Mouse (Mus musculus) v-Abl transformed pro-B cells (cell line): ENCODE data around the gene Hist1h3i.
"Not testable (repeated sequence)": the region's sequence is repeated elsewhere in the genome, so short reads cannot be mapped to it uniquely, and the experiment has no call there.

Experiments
- in situ Hi-C, 2 experiments: fragments of 400-800 bp; cut with MboI; formaldehyde crosslinking; loops; one replicate each; pipeline ENCODE4 v1.15.1; 2025; ENCODE audit not compliant: unreplicated experiment in 2 of 2

The Hist1h3i gene

DNA sequence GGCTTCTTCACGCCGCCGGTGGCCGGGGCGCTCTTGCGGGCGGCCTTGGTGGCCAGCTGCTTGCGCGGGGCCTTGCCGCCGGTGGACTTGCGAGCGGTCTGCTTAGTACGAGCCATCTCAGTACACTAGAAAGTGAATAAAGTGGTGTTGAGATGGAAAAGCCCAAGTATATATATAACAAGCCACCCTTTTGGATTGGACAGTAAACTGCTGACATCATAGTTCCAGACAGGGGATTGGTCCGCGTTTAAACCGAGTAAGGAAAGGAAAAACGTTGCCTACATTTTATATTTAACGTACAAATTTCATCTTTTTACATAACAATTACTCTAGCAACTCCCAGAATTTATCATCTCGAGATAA is at the start of gene Hist1h3i:
Gene Hist1h3i, minus strand, starts transcription at position 116 of the 363 bp plus-strand sequence.
- in situ Hi-C loops: loop anchor here (10.0 to 25.0 kb wide), 4 partner anchors 48 to 1979 kb away; partner anchors contain the start of genes Hist1h1a (in 1 of the 2), Hist1h2ab (in 1 of the 2), Hist1h2ai (in 1 of the 2) and Hist1h2bl (in 1 of the 2)

DNA sequence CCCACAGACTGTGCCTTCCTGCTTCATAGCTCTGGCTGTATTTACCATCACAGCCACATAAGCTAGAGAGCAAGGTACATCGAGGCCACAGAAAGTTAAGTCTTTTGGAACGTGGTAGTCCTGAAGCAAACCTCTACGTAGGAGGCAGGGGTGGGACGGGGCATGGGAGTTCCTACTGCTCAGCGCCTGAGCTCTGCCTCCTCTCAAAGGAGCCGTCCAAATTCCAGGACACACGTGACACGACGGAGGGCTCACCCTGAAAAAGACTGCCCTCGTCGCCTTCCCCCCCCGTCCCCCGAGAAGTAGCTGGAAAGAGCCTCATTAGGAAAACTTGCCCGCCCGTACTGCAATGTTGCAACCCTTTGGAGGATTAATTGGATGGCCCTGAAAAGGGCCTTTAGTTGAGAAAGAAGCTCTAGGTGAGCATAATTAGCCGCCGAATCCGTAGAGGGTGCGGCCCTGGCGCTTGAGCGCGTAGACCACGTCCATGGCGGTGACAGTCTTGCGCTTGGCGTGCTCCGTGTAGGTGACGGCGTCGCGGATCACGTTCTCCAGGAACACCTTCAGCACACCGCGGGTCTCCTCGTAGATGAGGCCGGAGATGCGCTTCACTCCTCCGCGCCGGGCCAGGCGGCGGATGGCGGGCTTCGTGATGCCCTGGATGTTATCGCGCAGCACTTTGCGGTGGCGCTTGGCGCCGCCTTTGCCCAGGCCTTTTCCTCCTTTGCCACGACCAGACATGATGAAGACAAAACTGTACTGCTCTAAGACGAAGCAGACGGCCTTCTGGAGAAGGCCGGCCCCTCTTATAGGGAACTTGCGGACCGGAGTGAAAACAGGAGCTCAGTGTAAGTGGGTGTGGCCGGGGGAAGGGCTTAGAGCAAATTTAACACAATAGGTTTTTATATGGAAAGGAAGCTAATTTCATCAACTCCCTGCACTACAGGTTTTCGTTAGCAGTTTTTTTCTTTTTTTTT is 48.5 kb upstream of the Hist1h3i start, which contains the start of gene Hist1h4n:
Gene Hist1h4n, minus strand, starts transcription at position 779 of the 977 bp plus-strand sequence.
- in situ Hi-C loops: not testable (repeated sequence)

DNA sequence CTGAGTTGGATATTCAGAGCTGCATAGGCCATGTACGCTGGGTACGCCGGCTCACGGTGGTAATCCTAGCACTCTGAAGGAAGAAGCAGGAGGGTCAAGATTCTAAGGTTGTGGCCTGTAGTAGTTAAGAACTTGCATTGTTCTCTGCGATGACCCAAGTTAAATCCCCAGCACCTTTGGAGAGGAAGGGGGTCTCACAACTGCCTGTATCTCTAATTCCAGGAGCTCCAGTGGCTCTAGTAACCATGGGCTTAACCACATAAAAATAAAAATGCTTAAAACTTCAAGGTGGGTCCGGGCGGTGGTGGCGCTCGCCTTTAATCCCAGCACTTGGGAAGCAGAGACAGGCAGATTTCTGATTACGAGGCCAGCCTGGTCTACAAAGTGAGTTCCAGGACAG is 47.2 kb upstream of the Hist1h3i start:
- in situ Hi-C loops: no loop called here

DNA sequence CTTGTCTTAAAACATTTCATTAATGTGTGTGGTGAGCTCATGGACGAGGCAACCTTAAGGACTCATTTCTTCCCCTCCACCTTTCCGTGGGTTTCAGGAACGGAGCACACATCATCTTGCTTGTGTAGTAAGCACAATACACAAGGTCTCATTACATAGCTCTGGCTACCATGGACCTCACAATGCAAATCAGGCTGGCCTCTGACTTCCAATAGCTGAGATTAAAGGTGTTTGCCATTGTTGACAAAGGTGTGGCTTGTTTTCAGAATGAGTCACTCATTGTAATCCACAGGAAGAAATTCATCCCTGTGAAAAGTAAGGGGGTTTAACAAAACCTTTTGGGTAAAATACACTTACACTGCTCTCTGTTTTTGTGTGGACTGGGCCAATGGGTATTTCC is 45.3 kb upstream of the Hist1h3i start:
- in situ Hi-C loops: loop anchor here in 1 of 2 experiments (10.0 kb wide), 3 partner anchors 206 to 1856 kb away; partner anchors contain the start of genes Hist1h1e, Hist1h2ac, Hist1h2ah and Hist1h2bc

DNA sequence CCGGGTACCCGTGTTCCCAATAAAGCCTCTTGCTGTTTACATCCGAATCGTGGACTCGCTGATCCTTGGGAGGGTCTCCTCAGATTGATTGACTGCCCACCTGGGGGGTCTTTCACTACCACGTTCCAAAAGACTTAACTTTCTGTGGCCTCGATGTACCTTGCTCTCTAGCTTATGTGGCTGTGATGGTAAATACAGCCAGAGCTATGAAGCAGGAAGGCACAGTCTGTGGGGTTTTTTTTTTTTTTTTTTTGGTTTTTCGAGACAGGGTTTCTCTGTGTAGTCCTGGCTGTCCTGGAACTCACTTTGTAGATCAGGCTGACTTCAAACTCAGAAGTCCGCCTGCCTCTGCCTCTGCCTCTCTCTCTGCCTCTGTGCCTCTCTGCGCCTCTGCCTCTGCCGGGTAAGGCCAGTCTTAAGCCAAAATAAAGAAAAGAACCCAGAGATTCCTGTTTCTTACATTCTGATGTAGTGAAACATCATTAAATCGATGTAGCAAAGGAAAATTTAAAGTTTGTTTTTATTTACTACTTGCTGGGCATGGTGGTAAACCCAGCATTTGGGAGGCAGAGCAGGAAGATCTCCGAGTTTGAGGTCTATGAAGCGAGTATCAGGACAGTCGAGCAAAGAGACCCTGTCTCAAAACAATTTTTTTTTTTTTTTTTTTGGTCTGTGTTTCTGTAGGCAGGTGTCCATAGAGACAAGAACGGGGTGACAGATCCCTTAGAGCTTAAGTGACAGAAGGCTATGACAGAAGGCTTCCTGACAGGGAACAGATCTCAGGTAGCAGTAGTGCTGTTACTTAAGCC is 37.1 kb upstream of the Hist1h3i start:
- in situ Hi-C loops: loop anchor here in 1 of 2 experiments (10.0 kb wide), 3 partner anchors 215 to 1865 kb away; partner anchors contain the start of genes Hist1h1e, Hist1h2ac, Hist1h2ah and Hist1h2bc

DNA sequence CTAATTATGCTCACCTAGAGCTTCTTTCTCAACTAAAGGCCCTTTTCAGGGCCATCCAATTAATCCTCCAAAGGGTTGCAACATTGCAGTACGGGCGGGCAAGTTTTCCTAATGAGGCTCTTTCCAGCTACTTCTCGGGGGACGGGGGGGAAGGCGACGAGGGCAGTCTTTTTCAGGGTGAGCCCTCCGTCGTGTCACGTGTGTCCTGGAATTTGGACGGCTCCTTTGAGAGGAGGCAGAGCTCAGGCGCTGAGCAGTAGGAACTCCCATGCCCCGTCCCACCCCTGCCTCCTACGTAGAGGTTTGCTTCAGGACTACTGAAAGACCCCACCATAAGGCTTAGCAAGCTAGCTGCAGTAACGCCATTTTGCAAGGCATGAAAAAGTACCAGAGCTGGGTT is 28.9 kb upstream of the Hist1h3i start:
- in situ Hi-C loops: not testable (repeated sequence)

DNA sequence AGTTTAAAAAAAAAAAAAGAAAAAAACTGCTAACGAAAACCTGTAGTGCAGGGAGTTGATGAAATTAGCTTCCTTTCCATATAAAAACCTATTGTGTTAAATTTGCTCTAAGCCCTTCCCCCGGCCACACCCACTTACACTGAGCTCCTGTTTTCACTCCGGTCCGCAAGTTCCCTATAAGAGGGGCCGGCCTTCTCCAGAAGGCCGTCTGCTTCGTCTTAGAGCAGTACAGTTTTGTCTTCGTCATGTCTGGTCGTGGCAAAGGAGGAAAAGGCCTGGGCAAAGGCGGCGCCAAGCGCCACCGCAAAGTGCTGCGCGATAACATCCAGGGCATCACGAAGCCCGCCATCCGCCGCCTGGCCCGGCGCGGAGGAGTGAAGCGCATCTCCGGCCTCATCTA is 28.4 kb upstream of the Hist1h3i start, which contains the start of gene Hist1h4m:
Gene Hist1h4m, plus strand, starts transcription at position 208 of the 400 bp plus-strand sequence.
- in situ Hi-C loops: not testable (repeated sequence)

DNA sequence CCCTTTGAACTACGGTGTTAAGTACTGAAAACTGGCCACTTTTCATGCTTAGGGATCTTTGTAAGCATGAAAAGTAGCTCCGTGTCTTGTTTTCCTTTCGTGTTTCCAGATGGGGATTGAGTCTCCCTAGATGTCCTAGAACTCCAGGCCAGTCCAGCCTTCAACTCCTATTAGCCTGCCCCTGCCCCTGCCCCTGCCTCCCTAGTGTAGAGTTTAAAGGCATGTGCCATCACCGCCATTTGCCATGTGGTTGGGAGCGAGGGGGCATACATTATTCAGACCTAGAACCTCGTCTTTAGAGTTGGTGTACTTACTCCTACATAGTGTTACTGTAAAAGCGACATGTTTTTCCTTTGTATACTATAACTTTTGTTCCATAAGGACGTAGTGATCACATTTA is 27.9 kb upstream of the Hist1h3i start:
- in situ Hi-C loops: not testable (repeated sequence)

DNA sequence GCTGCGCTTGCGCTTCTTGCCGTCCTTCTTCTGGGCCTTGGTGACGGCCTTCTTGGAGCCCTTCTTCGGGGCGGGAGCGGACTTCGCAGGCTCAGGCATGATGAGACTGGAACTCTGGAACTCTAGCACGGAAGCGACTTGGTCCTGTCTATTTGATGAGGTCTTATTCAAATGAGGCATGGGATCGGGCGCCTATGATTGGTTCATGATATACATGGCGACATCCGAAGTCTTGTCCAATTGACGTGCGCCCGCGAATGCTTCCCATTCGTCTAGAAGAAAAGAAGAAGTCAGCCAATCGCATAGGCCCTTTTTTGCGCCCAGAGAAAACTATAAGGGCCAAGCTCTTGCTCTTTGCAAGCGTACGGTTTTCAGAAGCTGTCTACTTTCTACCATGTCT is 26.9 kb upstream of the Hist1h3i start, which contains the start of the genes Hist1h2bq and Hist1h2ao:
Gene Hist1h2bq, minus strand, starts transcription at position 125 of the 400 bp plus-strand sequence.
Gene Hist1h2ao, plus strand, starts transcription at position 393 of the 400 bp plus-strand sequence.
- in situ Hi-C loops: not testable (repeated sequence)

DNA sequence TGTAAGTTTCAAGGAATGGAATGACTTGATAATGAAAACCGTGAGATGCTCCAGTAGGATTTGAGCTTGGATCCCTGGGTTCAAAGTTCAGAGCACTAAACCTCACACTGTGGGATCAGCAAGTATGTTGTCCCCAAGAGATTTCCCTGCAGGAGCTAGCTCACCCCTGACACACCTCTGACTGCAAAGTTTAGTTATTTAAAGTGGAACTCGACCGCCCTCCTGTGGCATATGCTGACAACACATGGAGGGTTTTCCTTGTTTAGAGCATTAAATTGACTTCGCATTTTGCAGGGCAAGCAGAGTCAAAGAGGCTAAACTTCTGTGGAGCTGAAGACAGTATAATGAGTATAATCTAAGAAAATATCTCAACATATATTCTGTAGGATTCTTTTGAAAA is 19.9 kb upstream of the Hist1h3i start:
- in situ Hi-C loops: not testable (repeated sequence)

DNA sequence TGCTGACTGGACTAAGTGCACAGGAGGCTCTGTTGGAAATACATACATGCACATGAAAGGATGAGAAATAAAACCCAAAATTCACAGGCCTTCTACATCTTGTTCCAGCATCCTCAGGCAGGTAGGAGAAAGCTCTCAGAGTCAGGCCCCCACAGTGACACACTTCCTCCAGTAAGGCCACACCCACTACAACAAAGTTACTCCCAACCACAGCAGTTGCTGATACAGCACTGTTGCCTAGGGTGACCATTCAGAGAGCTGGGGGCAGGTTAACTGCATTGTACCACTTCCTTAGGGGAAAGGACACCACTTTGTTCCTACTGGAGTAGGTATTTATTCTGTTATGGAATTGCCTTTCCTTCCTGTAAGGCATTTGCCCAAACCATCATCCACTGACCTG is 14.0 kb upstream of the Hist1h3i start:
- in situ Hi-C loops: loop anchor here in 1 of 2 experiments (10.0 to 25.0 kb wide), 3 partner anchors 62 to 1965 kb away; partner anchors contain the start of genes Hist1h1a, Hist1h2ab, Hist1h3a and Hist1h3b

DNA sequence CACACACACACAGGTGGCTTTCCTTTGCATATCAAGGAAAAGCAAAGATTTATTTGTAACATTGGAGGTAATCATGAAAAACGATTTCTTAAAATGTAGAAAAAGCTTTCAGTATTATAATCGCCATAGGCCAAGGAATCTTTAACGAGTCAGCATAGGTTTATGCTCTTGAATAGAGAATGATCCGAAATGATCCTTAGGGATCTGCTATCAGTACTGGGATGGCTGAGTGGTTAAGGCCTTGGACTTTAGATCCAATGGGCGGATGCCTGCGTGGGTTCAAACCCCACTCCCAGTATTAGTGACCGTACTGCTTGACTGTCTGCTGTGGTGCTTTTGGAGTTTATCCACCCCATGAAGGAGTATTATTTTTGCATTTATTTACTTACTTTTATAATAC is 12.4 kb upstream of the Hist1h3i start:
- in situ Hi-C loops: loop anchor here in 1 of 2 experiments (10.0 to 25.0 kb wide), 3 partner anchors 61 to 1967 kb away; partner anchors contain the start of genes Hist1h1a, Hist1h2ab, Hist1h3a and Hist1h3b

DNA sequence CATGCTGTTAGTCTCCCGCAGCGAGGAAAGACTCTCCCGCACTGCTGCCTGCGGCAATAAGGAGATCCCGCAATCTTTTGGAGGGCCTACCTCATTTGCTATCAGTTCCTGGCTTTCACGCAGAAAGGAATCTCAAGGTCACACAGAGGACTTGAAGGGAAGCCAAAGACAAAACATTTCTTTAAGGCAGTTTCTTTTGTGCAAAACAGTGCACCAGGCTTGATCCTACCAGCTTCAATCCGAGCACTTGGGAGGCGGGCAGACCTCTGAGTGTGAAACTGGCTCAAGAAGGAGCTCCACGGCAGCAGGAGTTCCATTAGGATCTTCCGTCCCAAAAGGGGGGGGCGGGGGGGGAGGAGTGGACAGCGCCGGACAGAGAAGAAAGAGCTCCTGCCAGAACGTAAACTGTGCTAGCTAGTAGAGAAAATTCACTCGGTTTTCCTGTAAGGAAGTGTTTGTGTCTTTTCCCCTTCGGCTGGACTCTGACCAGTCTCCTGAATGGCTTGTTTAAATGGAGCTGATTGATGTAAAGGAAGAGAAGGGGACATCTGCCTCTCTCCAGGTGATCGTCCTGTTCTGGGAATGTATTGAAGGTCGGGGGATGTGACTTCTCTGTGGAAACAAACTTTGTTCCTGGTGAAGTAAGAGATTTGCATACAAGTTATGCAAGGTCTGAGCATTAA is 7.6 kb upstream of the Hist1h3i start:
- in situ Hi-C loops: loop anchor here in 1 of 2 experiments (10.0 to 25.0 kb wide), 3 partner anchors 56 to 1972 kb away; partner anchors contain the start of genes Hist1h1a, Hist1h2ab, Hist1h3a and Hist1h3b

DNA sequence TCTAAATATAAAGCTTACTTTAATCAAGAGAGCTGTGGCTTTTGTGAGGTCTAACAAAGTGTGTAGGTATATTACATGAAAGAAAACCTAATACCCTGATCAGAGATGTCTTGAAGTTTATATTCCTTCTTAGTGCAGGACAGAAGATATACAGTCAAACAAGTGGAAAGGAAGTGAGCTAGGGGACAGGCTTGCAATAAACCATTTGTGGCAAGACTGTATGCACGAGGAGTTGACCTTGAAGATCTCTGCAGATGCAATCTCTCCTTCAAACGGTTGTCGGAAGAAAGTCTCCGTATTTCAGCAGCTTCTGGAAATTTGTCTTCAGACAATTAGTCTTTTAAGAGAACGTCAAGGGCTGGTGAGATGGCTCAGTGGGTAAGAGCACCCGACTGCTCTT is 6.8 kb upstream of the Hist1h3i start:
- in situ Hi-C loops: loop anchor here (10.0 to 25.0 kb wide), 4 partner anchors 55 to 1972 kb away; partner anchors contain the start of genes Hist1h4j (in 2 of the 2), Hist1h1a (in 1 of the 2), Hist1h2ab (in 1 of the 2) and Hist1h2ai (in 1 of the 2)

DNA sequence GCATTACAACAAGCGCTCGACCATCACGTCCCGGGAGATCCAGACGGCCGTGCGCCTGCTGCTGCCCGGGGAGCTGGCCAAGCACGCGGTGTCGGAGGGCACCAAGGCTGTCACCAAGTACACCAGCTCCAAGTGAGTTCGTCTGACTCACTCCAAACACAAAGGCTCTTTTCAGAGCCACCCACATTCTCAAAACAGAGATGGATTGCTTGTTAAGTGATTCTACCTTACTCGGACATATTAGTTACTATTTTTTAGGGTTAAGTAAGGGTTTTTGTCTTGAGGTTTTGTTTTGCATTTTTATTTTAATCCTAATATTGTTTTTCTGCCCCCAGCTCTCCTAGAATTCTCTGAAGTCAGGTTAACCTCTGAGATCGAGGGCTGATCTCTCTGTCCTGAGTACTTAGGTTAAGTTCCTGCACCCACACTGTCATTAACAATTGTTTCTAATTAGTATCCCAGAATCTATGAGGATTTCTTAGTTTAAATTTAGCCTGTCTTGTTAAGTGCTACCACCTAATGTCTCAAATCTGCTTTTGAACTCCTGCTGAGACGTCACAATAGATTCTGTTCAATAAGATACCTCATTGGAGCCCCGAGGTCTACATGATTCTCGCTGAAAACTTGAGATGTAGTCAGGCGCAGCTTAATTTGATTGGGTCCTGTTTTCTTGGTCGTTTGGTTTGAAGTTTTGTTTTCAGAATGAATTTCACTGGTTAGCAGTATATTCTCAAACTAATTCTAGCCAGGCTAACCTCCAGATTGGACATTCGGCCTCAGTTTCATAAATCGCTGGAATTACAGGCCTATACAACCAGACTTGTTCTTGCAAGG is 4.8 kb upstream of the Hist1h3i start:
- in situ Hi-C loops: loop anchor here (10.0 to 25.0 kb wide), 4 partner anchors 53 to 1974 kb away; partner anchors contain the start of genes Hist1h1a (in 1 of the 2), Hist1h2ab (in 1 of the 2), Hist1h2ai (in 1 of the 2) and Hist1h2bl (in 1 of the 2)

DNA sequence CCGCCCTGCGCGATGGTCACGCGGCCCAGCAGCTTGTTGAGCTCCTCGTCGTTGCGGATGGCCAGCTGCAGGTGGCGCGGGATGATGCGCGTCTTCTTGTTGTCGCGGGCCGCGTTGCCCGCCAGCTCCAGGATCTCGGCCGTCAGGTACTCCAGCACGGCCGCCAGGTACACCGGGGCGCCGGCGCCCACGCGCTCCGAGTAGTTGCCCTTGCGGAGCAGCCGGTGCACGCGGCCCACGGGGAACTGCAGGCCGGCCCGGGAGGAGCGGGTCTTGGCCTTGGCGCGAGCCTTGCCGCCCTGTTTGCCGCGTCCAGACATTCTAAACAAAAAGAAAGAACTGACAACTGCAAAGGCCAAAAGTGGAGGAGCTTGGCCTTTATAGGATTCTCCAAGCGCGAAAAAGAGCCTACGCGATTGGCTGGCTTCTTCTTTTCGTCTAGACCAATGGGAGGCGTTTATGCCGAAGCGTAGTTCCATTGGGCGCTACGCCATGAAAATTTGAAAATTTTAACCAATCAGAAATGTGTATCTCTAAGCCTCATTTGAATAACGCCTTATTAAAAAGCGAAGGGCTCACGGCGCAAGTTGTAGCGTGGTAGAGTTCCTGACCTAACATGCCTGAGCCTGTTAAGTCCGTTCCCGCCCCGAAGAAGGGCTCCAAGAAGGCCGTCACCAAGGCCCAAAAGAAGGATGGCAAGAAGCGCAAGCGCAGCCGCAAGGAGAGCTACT is 3.9 kb upstream of the Hist1h3i start, which contains the start of the genes Hist1h2an and Hist1h2bp:
Gene Hist1h2an, minus strand, starts transcription at position 320 of the 731 bp plus-strand sequence.
Gene Hist1h2bp, plus strand, starts transcription at position 563 of the 731 bp plus-strand sequence.
- in situ Hi-C loops: loop anchor here (10.0 to 25.0 kb wide), 4 partner anchors 52 to 1975 kb away; partner anchors contain the start of genes Hist1h1a (in 1 of the 2), Hist1h2ab (in 1 of the 2), Hist1h2ai (in 1 of the 2) and Hist1h2bl (in 1 of the 2)
